Mouse (Mus musculus) erythroblast, embryonic 14.5 days (primary cell): ENCODE measurements around the gene Prr12.

Experiments
- GATA1 ChIP-seq: IDR thresholded peaks from 2 replicates; pipeline ENCODE4 v1.6.1; 2012; ENCODE audit warnings: low read length, inconsistent platforms, mixed read lengths
- TAL1 ChIP-seq: IDR thresholded peaks from 3 replicates; pipeline ENCODE4 v1.6.1; 2012; ENCODE audit warnings: low read length, inconsistent platforms, mixed read lengths

- TF ChIP-seq TAL1 (no peak), GATA1 (no peak)
These were observed 40.7 kb downstream of the Prr12 start for GRCm38 (mm10) chr7:45012011-45012410.
